Mouse (Mus musculus) heart, embryonic 13.5 days (tissue): ENCODE results near the gene Pik3r4. TPM values are rescaled to one million over a fixed set of nuclear protein-coding genes. Genes with fewer than 3 reads are reported as not detected.

ENCODE experiments used
- ATAC-seq: fragments of 200-750 bp; cut with Nextera tagmentation; 2 replicates; pipeline ENCODE4 v1.8.0; 2017; ENCODE audit warnings: moderate TSS enrichment; ENCODE audit not compliant: insufficient number of reproducible peaks, low FRiP score, low TSS enrichment; ENCODE audit errors: extremely low read depth
- H3K27ac ChIP-seq: fragments of 300-500 bp; sonication (generic); replicated peaks from 2 replicates; pipeline ENCODE4 v1.5.1; 2015; ENCODE audit warnings: moderate library complexity, mild to moderate bottlenecking, inconsistent platforms
- H3K27me3 ChIP-seq: fragments of 300-500 bp; sonication (generic); replicated peaks from 2 replicates; pipeline ENCODE4 v1.6.1; 2015; ENCODE audit warnings: mild to moderate bottlenecking, inconsistent platforms
- H3K36me3 ChIP-seq: fragments of 300-500 bp; sonication (generic); 2 replicates; pipeline ENCODE4 v1.6.1; 2015; ENCODE audit warnings: mild to moderate bottlenecking, inconsistent platforms
- H3K4me1 ChIP-seq: fragments of 300-500 bp; sonication (generic); 2 replicates; pipeline ENCODE4 v1.6.1; 2015; ENCODE audit warnings: inconsistent platforms
- H3K4me2 ChIP-seq: fragments of 300-500 bp; sonication (generic); 2 replicates; pipeline ENCODE4 v1.6.1; 2015; ENCODE audit warnings: inconsistent platforms, mild to moderate bottlenecking, moderate library complexity
- H3K4me3 ChIP-seq: fragments of 300-500 bp; sonication (generic); 2 replicates; pipeline ENCODE4 v1.5.1; 2015; ENCODE audit warnings: moderate library complexity, mild to moderate bottlenecking, inconsistent platforms
- H3K9ac ChIP-seq: fragments of 300-500 bp; sonication (generic); 2 replicates; pipeline ENCODE4 v1.6.1; 2015; ENCODE audit warnings: inconsistent platforms, mild to moderate bottlenecking, moderate library complexity
- H3K9me3 ChIP-seq: fragments of 300-500 bp; sonication (generic); 2 replicates; pipeline ENCODE4 v1.6.1; 2016; ENCODE audit warnings: inconsistent platforms
- WGBS: fragments of 180-500 bp; shearing (Covaris S2); methylation state at CpG from one replicate; pipeline ENCODE4 v1.1.7; 2015; ENCODE audit warnings: mixed read lengths; 5-methylcytosine and 5-hydroxymethylcytosine counted together
- polyA plus RNA-seq: library from polyadenylated mRNA; unstranded; fragments of >200 nt; fragmentation: Nextera tagmentation; extraction: Ambion mirVana; gene quantifications from 2 replicates; pipeline ENCODE4 v1.2.1, GENCODE M21; 2015

Gene Pik3r4
- polyA plus RNA-seq, 1 experiment from 2014 or later: 12.9 TPM

DNA sequence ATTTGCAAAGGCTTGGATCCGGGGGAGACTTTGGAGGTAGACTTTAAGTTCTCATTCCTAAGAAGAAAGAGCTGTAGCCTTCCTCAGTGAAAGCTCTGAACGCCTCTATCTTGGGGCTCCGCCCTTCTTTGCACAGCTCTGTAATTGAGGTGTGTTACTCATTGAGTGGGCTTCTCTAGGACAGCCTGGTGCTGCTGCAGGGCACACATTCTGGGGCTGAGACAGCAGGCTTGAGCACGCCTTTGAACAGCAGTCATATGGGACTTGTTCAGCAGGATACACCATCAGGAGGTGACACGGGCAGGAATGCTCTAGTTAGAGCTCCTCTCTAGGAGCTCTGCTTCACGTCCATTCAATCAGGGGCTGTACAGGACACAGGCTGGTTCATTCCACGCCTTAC lies 22.5 kb downstream of the Pik3r4 start:
- no peak overlapping the region for H3K27ac ChIP-seq
- H3K9ac ChIP-seq: no peak overlapping the region
- no peaks in the 10 kb centered on the region for H3K4me1 ChIP-seq
- H3K4me3 ChIP-seq: no peak overlapping the region
- peaks cover 94% of the 10 kb centered on the region for H3K36me3 ChIP-seq
- H3K9me3 ChIP-seq: no peaks in the 10 kb centered on the region
- no peaks in the 10 kb centered on the region for H3K27me3 ChIP-seq
- ATAC-seq: no peak
- WGBS: 84% methylated on average over 7 of the region's 7 CpGs
- H3K4me2 ChIP-seq: no peak overlapping the region

GRCm38 (mm10) chr9:105670916-105671315 lies 28.1 kb downstream of the Pik3r4 start:
- H3K4me3 ChIP-seq: no peak overlapping the region
- WGBS: 89% methylated on average over 4 of the region's 4 CpGs
- H3K9ac ChIP-seq: no peak overlapping the region
- H3K9me3 ChIP-seq: no peaks in the 10 kb centered on the region
- no peak overlapping the region for H3K27ac ChIP-seq
- ATAC-seq: no peak
- no peaks in the 10 kb centered on the region for H3K27me3 ChIP-seq
- no peaks in the 10 kb centered on the region; the same call in 1 of the 2 replicates for H3K4me1 ChIP-seq
- H3K36me3 ChIP-seq: peaks cover 79% of the 10 kb centered on the region
- H3K4me2 ChIP-seq: no peak overlapping the region

- Histone ChIP-seq H3K27ac (no peak overlapping the region), H3K4me3 (no peak overlapping the region), H3K36me3 (peaks cover 79% of the 10 kb centered on the region), H3K9me3 (no peaks in the 10 kb centered on the region), H3K9ac (no peak overlapping the region), H3K27me3 (no peaks in the 10 kb centered on the region), H3K4me1 (no peaks in the 10 kb centered on the region; the same call in 1 of the 2 replicates), H3K4me2 (no peak overlapping the region)
- 76% methylated on average over 2 of the region's 2 CpGs for WGBS
- no peak for ATAC-seq
These were observed 29.3 kb downstream of the Pik3r4 start for GRCm38 (mm10) chr9:105672032-105672431.

GRCm38 (mm10) chr9:105675941-105676340 lies 33.2 kb downstream of the Pik3r4 start:
- ATAC-seq: no peak
- Histone ChIP-seq H3K4me1 (no peaks in the 10 kb centered on the region; the same call in 1 of the 2 replicates), H3K36me3 (peaks cover 77% of the 10 kb centered on the region), H3K27me3 (no peaks in the 10 kb centered on the region), H3K9ac (no peak overlapping the region), H3K27ac (no peak overlapping the region), H3K4me3 (no peak overlapping the region), H3K9me3 (no peaks in the 10 kb centered on the region), H3K4me2 (no peak overlapping the region)
- 71% methylated on average over 11 of the region's 11 CpGs for WGBS

- H3K4me1 ChIP-seq: peaks cover 22% of the 10 kb centered on the region
- no peak overlapping the region for H3K4me3 ChIP-seq
- peaks cover 89% of the 10 kb centered on the region for H3K36me3 ChIP-seq
- no peaks in the 10 kb centered on the region for H3K9me3 ChIP-seq
- no peak overlapping the region for H3K9ac ChIP-seq
- H3K27ac ChIP-seq: no peak overlapping the region
- ATAC-seq: no peak
- no peak overlapping the region for H3K4me2 ChIP-seq
- H3K27me3 ChIP-seq: no peaks in the 10 kb centered on the region
- WGBS: 90% methylated on average over 7 of the region's 7 CpGs
These were observed 38.6 kb downstream of the Pik3r4 start for GRCm38 (mm10) chr9:105681386-105681785.

DNA sequence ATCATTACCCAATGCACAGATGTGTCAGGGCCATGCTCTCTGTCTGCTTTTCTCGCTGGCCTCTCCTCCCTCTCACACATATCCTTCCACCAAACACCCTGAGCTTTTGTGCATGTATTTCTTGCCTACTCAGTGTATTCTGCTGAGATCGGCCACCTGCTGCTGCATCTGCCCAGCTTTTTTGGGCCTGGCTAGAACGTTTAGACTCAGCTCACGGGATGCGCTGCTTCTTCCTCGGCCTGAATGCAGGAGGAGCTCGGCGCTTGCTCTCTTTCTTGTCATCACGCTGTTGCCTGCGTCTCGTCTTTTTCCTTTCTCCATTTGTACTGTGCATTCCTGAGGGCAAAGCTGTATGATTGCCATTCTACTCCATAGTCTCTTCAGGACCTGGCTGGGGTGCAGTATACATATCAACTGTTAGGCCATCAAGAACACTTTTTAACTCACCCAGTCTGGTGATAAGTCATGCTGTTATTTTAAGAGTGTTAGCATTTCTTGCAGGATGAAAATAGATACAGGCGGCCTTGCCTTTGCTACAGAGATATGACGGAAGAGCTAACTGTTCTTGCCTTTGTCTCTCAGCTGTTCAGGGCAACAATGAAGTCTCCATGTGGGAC lies 41.9 kb downstream of the Pik3r4 start:
- no peak; the same call in 1 of the 2 replicates for ATAC-seq
- peaks cover 22% of the 10 kb centered on the region for H3K4me1 ChIP-seq
- H3K27ac ChIP-seq: peak overlapping the region; percentile 83
- no peaks in the 10 kb centered on the region for H3K9me3 ChIP-seq
- 44% methylated on average over 13 of the region's 13 CpGs for WGBS
- H3K27me3 ChIP-seq: no peaks in the 10 kb centered on the region
- peaks cover 85% of the 10 kb centered on the region for H3K36me3 ChIP-seq
- 0 out of 2 replicates have a peak overlapping the region, but pooled peaks have one; percentile 15 for H3K9ac ChIP-seq
- no peak overlapping the region for H3K4me3 ChIP-seq
- peak overlapping the region; percentile 24 for H3K4me2 ChIP-seq

DNA sequence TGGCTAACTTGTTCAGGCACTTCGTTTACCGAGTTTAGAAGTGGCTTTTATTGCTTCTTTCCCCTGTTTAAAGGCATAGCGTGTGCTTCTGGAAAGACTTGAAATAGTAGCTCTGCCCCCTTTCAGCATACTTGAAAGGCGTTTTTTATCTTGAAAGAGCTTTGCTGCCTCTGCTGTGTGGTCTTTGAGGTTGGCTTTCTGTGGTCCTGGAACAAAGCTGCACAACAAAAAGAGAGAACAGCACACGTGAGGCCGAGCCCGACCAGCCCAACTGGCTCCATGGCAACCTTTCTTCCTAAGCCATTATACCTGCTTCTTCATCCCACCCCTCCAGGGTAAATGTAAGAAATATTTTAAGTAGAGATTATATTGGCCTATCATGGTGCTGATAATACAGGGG lies 46.7 kb downstream of the Pik3r4 start:
- Histone ChIP-seq H3K9ac (no peak overlapping the region), H3K36me3 (peaks cover 53% of the 10 kb centered on the region), H3K4me3 (no peak overlapping the region), H3K4me1 (peaks cover 13% of the 10 kb centered on the region), H3K27me3 (peaks cover 3% of the 10 kb centered on the region; the same call in 1 of the 2 replicates), H3K9me3 (no peaks in the 10 kb centered on the region), H3K4me2 (no peak overlapping the region), H3K27ac (no peak overlapping the region)
- no peak for ATAC-seq
- WGBS: 70% methylated on average over 7 of the region's 7 CpGs

DNA sequence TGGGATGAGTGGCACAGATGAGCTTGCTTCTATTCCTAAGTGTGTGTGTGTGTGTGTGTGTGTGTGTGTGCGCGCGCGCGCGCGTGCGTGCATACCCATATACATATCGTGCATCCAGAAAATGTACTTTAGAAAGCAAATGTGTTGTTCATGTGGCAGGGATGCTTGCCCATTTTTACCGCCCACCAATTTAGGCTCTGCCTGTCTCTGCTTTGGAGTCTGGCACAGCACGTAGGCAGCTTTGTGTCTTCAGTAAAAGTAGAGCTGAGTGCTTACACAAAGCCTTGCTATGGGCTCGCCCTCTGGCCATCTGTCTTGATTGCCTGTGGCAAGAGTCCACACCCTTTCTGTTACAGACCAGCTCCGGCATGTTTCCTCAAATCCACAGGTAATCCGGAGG lies 49.7 kb downstream of the Pik3r4 start:
- Histone ChIP-seq H3K4me1 (peaks cover 12% of the 10 kb centered on the region), H3K9ac (no peak overlapping the region), H3K27ac (no peak overlapping the region), H3K36me3 (peaks cover 23% of the 10 kb centered on the region), H3K4me3 (no peak overlapping the region), H3K4me2 (no peak overlapping the region), H3K27me3 (peaks cover 11% of the 10 kb centered on the region), H3K9me3 (no peaks in the 10 kb centered on the region)
- no peak for ATAC-seq
- 90% methylated on average over 14 of the region's 14 CpGs for WGBS

DNA sequence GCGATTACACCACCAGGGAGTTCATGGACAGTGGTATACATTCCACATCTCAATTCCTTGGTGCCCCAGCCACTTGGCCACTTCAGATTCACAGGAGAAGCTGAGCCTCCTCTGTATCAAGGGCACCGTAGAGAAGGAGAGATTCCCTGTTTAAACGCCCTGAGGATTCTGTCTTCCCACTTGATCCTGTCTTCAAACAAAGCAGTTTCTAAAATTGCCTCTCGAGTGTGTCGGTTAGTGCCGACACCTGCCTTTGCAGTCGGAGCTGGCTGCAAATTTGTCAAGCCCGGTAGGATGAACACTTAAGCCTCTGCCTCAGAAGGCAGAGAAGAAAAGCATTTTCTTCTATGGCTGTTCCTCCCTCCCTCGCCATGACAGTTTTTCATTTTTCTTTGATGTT lies 50.3 kb downstream of the Pik3r4 start:
- Histone ChIP-seq H3K4me1 (peaks cover 18% of the 10 kb centered on the region), H3K27ac (no peak overlapping the region), H3K27me3 (peaks cover 11% of the 10 kb centered on the region), H3K9me3 (no peaks in the 10 kb centered on the region), H3K9ac (no peak overlapping the region), H3K36me3 (peaks cover 17% of the 10 kb centered on the region), H3K4me2 (no peak overlapping the region), H3K4me3 (no peak overlapping the region)
- WGBS: 67% methylated on average over 9 of the region's 9 CpGs
- ATAC-seq: no peak

GRCm38 (mm10) chr9:105693854-105694253 lies 51.1 kb downstream of the Pik3r4 start:
- 2% methylated on average over 5 of the region's 5 CpGs for WGBS
- H3K36me3 ChIP-seq: peaks cover 9% of the 10 kb centered on the region
- H3K27ac ChIP-seq: no peak overlapping the region
- H3K27me3 ChIP-seq: peaks cover 11% of the 10 kb centered on the region
- H3K9me3 ChIP-seq: no peaks in the 10 kb centered on the region
- H3K4me2 ChIP-seq: no peak overlapping the region
- no peak overlapping the region for H3K4me3 ChIP-seq
- H3K4me1 ChIP-seq: peaks cover 26% of the 10 kb centered on the region
- H3K9ac ChIP-seq: no peak overlapping the region
- no peak for ATAC-seq

DNA sequence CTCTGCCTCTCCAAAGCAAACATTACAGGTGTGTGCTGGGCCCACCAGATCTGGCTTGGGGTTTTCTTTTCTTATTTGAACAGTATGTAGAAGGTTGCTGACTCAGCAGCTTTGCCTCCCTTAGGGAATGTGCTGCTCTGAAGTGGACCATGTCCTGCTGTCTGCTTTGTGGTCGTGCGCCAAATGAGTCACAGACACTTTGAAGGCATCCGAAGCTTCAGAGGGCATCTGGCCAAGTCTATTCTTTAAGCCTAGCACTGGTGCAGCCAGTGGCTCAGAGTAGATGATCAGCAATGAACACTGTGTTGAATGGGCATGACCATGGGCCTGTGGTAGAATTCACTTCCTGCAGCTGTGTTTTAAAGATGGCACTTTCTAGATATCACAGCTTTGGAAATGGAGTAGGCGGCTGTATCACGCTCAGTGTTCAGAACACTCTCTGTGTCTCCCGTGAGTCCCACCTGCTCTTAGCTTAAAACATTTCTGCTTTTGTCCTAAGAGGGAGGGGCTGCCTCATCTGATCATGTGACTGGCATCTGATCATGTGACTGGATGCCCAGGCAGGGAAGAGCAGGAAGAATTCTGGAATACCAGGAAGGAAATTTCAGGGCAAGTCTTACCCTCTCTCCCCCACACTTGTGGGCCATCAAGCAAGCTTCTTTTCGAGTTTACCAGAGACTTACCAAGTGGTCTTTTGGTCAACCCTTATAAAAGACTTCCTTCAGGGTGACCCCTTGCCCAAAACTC lies 54.2 kb downstream of the Pik3r4 start:
- Histone ChIP-seq H3K4me1 (peaks cover 49% of the 10 kb centered on the region), H3K9ac (no peak overlapping the region), H3K27me3 (peaks cover 11% of the 10 kb centered on the region), H3K4me3 (no peak overlapping the region), H3K4me2 (no peak overlapping the region), H3K9me3 (no peaks in the 10 kb centered on the region), H3K27ac (peak overlapping the region; percentile 88), H3K36me3 (no peaks in the 10 kb centered on the region)
- 64% methylated on average over 7 of the region's 7 CpGs for WGBS
- ATAC-seq: no peak
